Mouse (Mus musculus) intestine, postnatal 0 days (tissue): ENCODE results near the gene Mef2c. TPM values are rescaled to one million over a fixed set of nuclear protein-coding genes. Genes with fewer than 3 reads are reported as not detected.

Experiments
- ATAC-seq: fragments of 200-750 bp; cut with Nextera tagmentation; 2 replicates; pipeline ENCODE4 v1.8.0; 2017; ENCODE audit warnings: mild to moderate bottlenecking, moderate TSS enrichment, moderate library complexity
- H3K27ac ChIP-seq: fragments of 300-500 bp; sonication (generic); 2 replicates; pipeline ENCODE4 v1.5.1; 2014; ENCODE audit warnings: mild to moderate bottlenecking, low read depth, low read length, moderate library complexity
- H3K27me3 ChIP-seq: fragments of 300-500 bp; sonication (generic); replicated peaks from 2 replicates; pipeline ENCODE4 v1.6.1; 2014; ENCODE audit warnings: low read length, mixed read lengths; ENCODE audit not compliant: control insufficient read depth, insufficient read depth
- H3K36me3 ChIP-seq: fragments of 300-500 bp; sonication (generic); 2 replicates; pipeline ENCODE4 v1.6.1; 2014; ENCODE audit warnings: mild to moderate bottlenecking, moderate library complexity; ENCODE audit not compliant: control insufficient read depth, insufficient read depth
- H3K4me1 ChIP-seq: fragments of 300-500 bp; sonication (generic); replicated peaks from 2 replicates; pipeline ENCODE4 v1.6.1; 2014; ENCODE audit warnings: antibody characterized with exemption, low read length, mixed read lengths; ENCODE audit not compliant: control insufficient read depth, insufficient read depth
- H3K4me2 ChIP-seq: fragments of 300-500 bp; sonication (generic); replicated peaks from 2 replicates; pipeline ENCODE4 v1.6.1; 2014; ENCODE audit warnings: low read depth, mild to moderate bottlenecking, moderate library complexity
- H3K4me3 ChIP-seq: fragments of 300-500 bp; sonication (generic); 2 replicates; pipeline ENCODE4 v1.5.1; 2014; ENCODE audit warnings: low read depth, low read length
- H3K9ac ChIP-seq: fragments of 300-500 bp; sonication (generic); 2 replicates; pipeline ENCODE4 v1.6.1; 2014; ENCODE audit warnings: mild to moderate bottlenecking, low read depth, low read length
- H3K9me3 ChIP-seq: fragments of 300-500 bp; sonication (generic); 2 replicates; pipeline ENCODE4 v1.6.1; 2016; ENCODE audit warnings: mixed run types; ENCODE audit not compliant: control insufficient read depth
- CTCF ChIP-seq: sonication (generic); IDR thresholded peaks from 2 replicates; pipeline ENCODE4 v1.5.1; 2016; ENCODE audit warnings: low read depth, mild to moderate bottlenecking, control low read depth, antibody characterized with exemption, moderate library complexity
- WGBS: fragments of 180-500 bp; shearing (Covaris S2); extraction: QIAGEN DNeasy Blood & Tissue Kit; methylation state at CpG from one replicate; pipeline ENCODE4 v1.1.7; 2014; 5-methylcytosine and 5-hydroxymethylcytosine counted together
- polyA plus RNA-seq: library from polyadenylated mRNA; unstranded; fragments of >200 nt; fragmentation: Nextera tagmentation; extraction: Ambion mirVana; gene quantifications from 2 replicates; pipeline ENCODE4 v1.2.1, GENCODE M21; 2015

Gene Mef2c
- polyA plus RNA-seq, 1 experiment from 2014 or later = 19.2 TPM

- Histone ChIP-seq H3K4me1 (no peaks in the 10 kb centered on the region), H3K4me3 (no peak overlapping the region), H3K9me3 (no peaks in the 10 kb centered on the region), H3K36me3 (no peaks in the 10 kb centered on the region), H3K27me3 (no peaks in the 10 kb centered on the region), H3K9ac (no peak overlapping the region), H3K27ac (no peak overlapping the region), H3K4me2 (no peak overlapping the region)
- TF ChIP-seq CTCF = no peak
- no peak for ATAC-seq
- 79% methylated on average over 7 of the region's 7 CpGs for WGBS
Observed at GRCm38 (mm10) chr13:83656094-83656493, 152.3 kb downstream of the Mef2c start.

GRCm38 (mm10) chr13:83656773-83657172 lies 152.9 kb downstream of the Mef2c start:
- Histone ChIP-seq H3K9me3 (no peaks in the 10 kb centered on the region), H3K4me1 (no peaks in the 10 kb centered on the region), H3K36me3 (no peaks in the 10 kb centered on the region), H3K27me3 (no peaks in the 10 kb centered on the region), H3K4me2 (no peak overlapping the region), H3K27ac (no peak overlapping the region), H3K4me3 (no peak overlapping the region), H3K9ac (no peak overlapping the region)
- WGBS = 69% methylated on average over 4 of the region's 4 CpGs
- TF ChIP-seq CTCF = peak; percentile 63
- ATAC-seq = no peak

- H3K9ac ChIP-seq = no peak overlapping the region
- H3K27me3 ChIP-seq = no peaks in the 10 kb centered on the region
- WGBS = 63% methylated on average over 8 of the region's 8 CpGs
- no peaks in the 10 kb centered on the region for H3K4me1 ChIP-seq
- no peak overlapping the region for H3K4me2 ChIP-seq
- no peak overlapping the region for H3K27ac ChIP-seq
- no peak overlapping the region for H3K4me3 ChIP-seq
- TF ChIP-seq CTCF = peak; percentile 32; the same call in 1 of the 2 replicates
- no peak for ATAC-seq
- H3K36me3 ChIP-seq = no peaks in the 10 kb centered on the region
- no peaks in the 10 kb centered on the region for H3K9me3 ChIP-seq
Observed at GRCm38 (mm10) chr13:83660722-83661121, 156.9 kb downstream of the Mef2c start.

- no peak overlapping the region for H3K27ac ChIP-seq
- 72% methylated on average over 7 of the region's 7 CpGs for WGBS
- TF ChIP-seq CTCF = no peak
- no peaks in the 10 kb centered on the region for H3K27me3 ChIP-seq
- no peaks in the 10 kb centered on the region for H3K4me1 ChIP-seq
- no peak for ATAC-seq
- H3K4me3 ChIP-seq = no peak overlapping the region
- H3K4me2 ChIP-seq = no peak overlapping the region
- no peaks in the 10 kb centered on the region for H3K36me3 ChIP-seq
- no peak overlapping the region for H3K9ac ChIP-seq
- H3K9me3 ChIP-seq = no peaks in the 10 kb centered on the region
Observed at GRCm38 (mm10) chr13:83661166-83661565, 157.3 kb downstream of the Mef2c start.

GRCm38 (mm10) chr13:83662089-83662551 lies 158.3 kb downstream of the Mef2c start:
- no peaks in the 10 kb centered on the region for H3K9me3 ChIP-seq
- TF ChIP-seq CTCF = no peak
- ATAC-seq = no peak
- H3K4me2 ChIP-seq = no peak overlapping the region
- no peak overlapping the region for H3K27ac ChIP-seq
- H3K4me1 ChIP-seq = no peaks in the 10 kb centered on the region
- no peak overlapping the region for H3K9ac ChIP-seq
- WGBS = 55% methylated on average over 14 of the region's 14 CpGs
- no peaks in the 10 kb centered on the region for H3K36me3 ChIP-seq
- H3K4me3 ChIP-seq = no peak overlapping the region
- no peaks in the 10 kb centered on the region for H3K27me3 ChIP-seq

- no peak overlapping the region for H3K27ac ChIP-seq
- no peaks in the 10 kb centered on the region for H3K27me3 ChIP-seq
- no peak for ATAC-seq
- no peaks in the 10 kb centered on the region for H3K9me3 ChIP-seq
- no peak overlapping the region for H3K9ac ChIP-seq
- TF ChIP-seq CTCF = no peak
- 88% methylated on average over 7 of the region's 7 CpGs for WGBS
- no peaks in the 10 kb centered on the region for H3K36me3 ChIP-seq
- no peaks in the 10 kb centered on the region for H3K4me1 ChIP-seq
- H3K4me2 ChIP-seq = no peak overlapping the region
- H3K4me3 ChIP-seq = no peak overlapping the region
Observed at GRCm38 (mm10) chr13:83666179-83666578, 162.3 kb downstream of the Mef2c start.

GRCm38 (mm10) chr13:83667051-83667450 lies 163.2 kb downstream of the Mef2c start:
- WGBS = 75% methylated on average over 3 of the region's 3 CpGs
- H3K9me3 ChIP-seq = no peaks in the 10 kb centered on the region
- TF ChIP-seq CTCF = no peak

More at GRCm38 (mm10) chr13:83667051-83667450, 163.2 kb downstream of the Mef2c start:
- Histone ChIP-seq H3K4me2 (no peak overlapping the region), H3K4me1 (no peaks in the 10 kb centered on the region), H3K27me3 (no peaks in the 10 kb centered on the region), H3K27ac (no peak overlapping the region), H3K4me3 (no peak overlapping the region), H3K9ac (no peak overlapping the region), H3K36me3 (no peaks in the 10 kb centered on the region)
- no peak for ATAC-seq
